Comparison of ENCODE assay signal across 15 mouse cellular contexts in the genomic region with DNA sequence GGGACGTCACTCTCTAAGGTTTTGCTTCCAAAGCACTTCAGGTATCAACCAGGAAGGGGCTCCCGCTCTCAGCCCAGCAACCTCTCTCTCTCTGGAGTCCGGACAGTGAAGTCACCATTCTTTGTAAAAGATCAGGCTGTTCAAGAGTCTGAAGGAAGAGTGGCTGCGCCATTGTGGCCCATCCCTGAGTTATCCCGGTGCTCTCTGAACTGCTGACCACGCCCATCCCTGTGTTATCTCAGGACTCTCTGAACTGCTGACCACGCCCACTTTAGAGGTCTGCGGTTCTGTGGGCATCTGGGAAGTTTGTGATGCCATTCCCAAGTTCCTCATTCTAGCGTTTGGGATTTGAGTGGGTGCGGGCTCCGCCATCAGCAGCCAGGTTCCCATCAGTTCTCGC.
DNase-seq lines count a peak whose midpoint lies in the region; ATAC-seq and TF ChIP-seq lines count a peak whose summit lies in the region.
"Had no signal": no experiment of that assay in that cellular context is flagged by ENCODE, and none has a peak within 500 bp of the region (broad histone marks: within the 10 kb centered on the region; RNA-seq: fewer than 3 reads in every experiment).

No protein-coding gene starts in this region.

- WGBS in hindbrain, embryonic 10.5 days = 14% methylated on average over 12 of the region's 12 CpGs
- WGBS in hindbrain, postnatal 0 days = 14% methylated on average over 12 of the region's 12 CpGs
- 16% methylated on average over 12 of the region's 12 CpGs for WGBS in limb, embryonic 10.5 days

- no peak overlapping the region for H3K4me2 ChIP-seq in hindbrain, postnatal 0 days (ENCODE audit: low read depth, low read length)
- H3K4me2 ChIP-seq: lung, embryonic 15.5 days had no signal

- H3K9me3 ChIP-seq in hindbrain, embryonic 10.5 days = no peaks in the 10 kb centered on the region
- no peaks in the 10 kb centered on the region for H3K9me3 ChIP-seq in hindbrain, postnatal 0 days (ENCODE audit: low read length)
- H3K9me3 ChIP-seq in E14TG2a.4 (ENCODE audit: low read length) = no peaks in the 10 kb centered on the region
- no peaks in the 10 kb centered on the region for H3K9me3 ChIP-seq in limb, embryonic 10.5 days (replicated peaks)
- H3K9me3 ChIP-seq: G1E; lung, embryonic 15.5 days had no signal

- TF ChIP-seq CTCF in hindbrain, postnatal 0 days (IDR thresholded peaks at IDR 0.05; ENCODE audit: low read depth) = no peak
- TF ChIP-seq CTCF in E14TG2a.4 (conservative IDR thresholded peaks at IDR 0.05; ENCODE audit: low read length) = no peak

- no peak overlapping the region for H3K27ac ChIP-seq in hindbrain, embryonic 10.5 days
- H3K27ac ChIP-seq in hindbrain, postnatal 0 days = no peak overlapping the region
- peak overlapping the region; percentile 73 for H3K27ac ChIP-seq in limb, embryonic 10.5 days
- H3K27ac ChIP-seq: lung, embryonic 15.5 days had no signal

- H3K4me3 ChIP-seq in hindbrain, embryonic 10.5 days = peak overlapping the region; percentile 34
- H3K4me3 ChIP-seq in hindbrain, postnatal 0 days (ENCODE audit: low read length) = no peak overlapping the region
- H3K4me3 ChIP-seq in E14TG2a.4 (replicated peaks; ENCODE audit: low read length) = peak overlapping the region; percentile 35
- H3K4me3 ChIP-seq in limb, embryonic 10.5 days = peak overlapping the region; percentile 28
- H3K4me3 ChIP-seq: lung, embryonic 15.5 days; myocyte had no signal

- no peaks in the 10 kb centered on the region for H3K36me3 ChIP-seq in hindbrain, embryonic 10.5 days
- H3K36me3 ChIP-seq in hindbrain, postnatal 0 days (ENCODE audit: insufficient read depth, low read length) = no peaks in the 10 kb centered on the region
- H3K36me3 ChIP-seq in E14TG2a.4 (ENCODE audit: insufficient read depth, low read length) = no peaks in the 10 kb centered on the region
- H3K36me3 ChIP-seq in limb, embryonic 10.5 days = no peaks in the 10 kb centered on the region
- H3K36me3 ChIP-seq: G1E; lung, embryonic 15.5 days had no signal

- no peak overlapping the region for H3K9ac ChIP-seq in hindbrain, postnatal 0 days (replicated peaks; ENCODE audit: low read length)
- H3K9ac ChIP-seq: lung, embryonic 15.5 days had no signal

- ATAC-seq in hindbrain, postnatal 0 days = no peak

- peaks cover 71% of the 10 kb centered on the region for H3K27me3 ChIP-seq in hindbrain, embryonic 10.5 days (ENCODE audit: insufficient read depth, poor library complexity, severe bottlenecking)
- H3K27me3 ChIP-seq in hindbrain, postnatal 0 days (ENCODE audit: insufficient read depth, low read length) = peaks cover 26% of the 10 kb centered on the region; the same call in 1 of the 2 replicates
- H3K27me3 ChIP-seq in E14TG2a.4 (ENCODE audit: insufficient read depth, low read length) = peaks cover 41% of the 10 kb centered on the region
- peaks cover 13% of the 10 kb centered on the region; the same call in 1 of the 2 replicates for H3K27me3 ChIP-seq in limb, embryonic 10.5 days (ENCODE audit: low read depth, poor library complexity, severe bottlenecking)

- DNase-seq in hindbrain, embryonic 10.5 days (ENCODE audit: low spot score) = no peak
- no peak for DNase-seq in hindbrain, postnatal 0 days (ENCODE audit: low spot score)
- peak; percentile 84 for DNase-seq in R1 (ENCODE audit: low read depth, low spot score)
- DNase-seq in limb, embryonic 10.5 days (ENCODE audit: low spot score) = no peak
- DNase-seq in frontal cortex, adult 2 months (ENCODE audit: extremely low spot score in 1 of 2, low spot score in 1 of 2) = no peak
- DNase-seq in thymus, postnatal 4 days = no peak
- DNase-seq in spleen, adult 12 weeks (ENCODE audit: low spot score) = no peak
- DNase-seq: adrenal gland, adult 8-10 months; cerebellum, adult 11-12 months; gastrocnemius, postnatal 14 days; kidney, adult 9 months had no signal

- peaks cover 9% of the 10 kb centered on the region for H3K4me1 ChIP-seq in hindbrain, embryonic 10.5 days (replicated peaks)
- H3K4me1 ChIP-seq in hindbrain, postnatal 0 days (ENCODE audit: insufficient read depth, low read length) = no peaks in the 10 kb centered on the region
- peaks cover 21% of the 10 kb centered on the region for H3K4me1 ChIP-seq in E14TG2a.4 (replicated peaks; ENCODE audit: low read depth, low read length)
- peaks cover 83% of the 10 kb centered on the region for H3K4me1 ChIP-seq in limb, embryonic 10.5 days
- H3K4me1 ChIP-seq: lung, embryonic 15.5 days had no signal
